Mouse (Mus musculus) CD4-positive helper T cell, adult 2 months (primary cell): ENCODE results near the gene Trim29.

Experiments used
- DNase-seq: peaks from one replicate; pipeline ENCODE4 v3.0.0-alpha.2; 2012; ENCODE audit warnings: low read depth, missing footprints, low spot score

The Trim29 gene

DNA sequence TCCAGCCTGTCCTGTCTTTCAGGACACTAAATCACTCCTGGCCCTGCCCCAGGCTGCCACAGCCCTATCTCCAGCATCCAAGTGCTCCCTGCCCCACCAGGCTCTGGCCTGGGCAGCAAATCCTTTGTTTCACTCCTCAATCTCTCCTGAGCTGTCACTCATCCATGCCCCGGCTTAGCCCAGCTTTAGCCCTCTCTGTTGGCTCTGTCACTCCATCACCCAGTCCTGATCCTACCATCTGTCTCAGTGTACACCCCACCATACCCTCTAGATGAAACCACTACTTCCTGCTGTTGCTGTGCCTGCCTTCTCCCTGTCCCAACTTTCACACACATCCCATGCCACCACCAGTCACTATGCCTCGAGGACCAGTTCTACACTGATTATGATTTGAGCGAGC lies 73.8 kb downstream of the Trim29 start:
- DNase-seq = no peak
